Mouse (Mus musculus) MEL (cell line): ENCODE data around the gene Cdh13. TPM values are rescaled to one million over a fixed set of nuclear protein-coding genes. Genes with fewer than 3 reads are reported as not detected.

Experiments
- DNase-seq: peaks from one replicate; pipeline ENCODE4 v3.0.0; 2011; ENCODE audit warnings: low read depth, low spot score
- H3K27ac ChIP-seq: 2 replicates; pipeline ENCODE4 v1.5.1; 2012; ENCODE audit warnings: low read depth, mild to moderate bottlenecking, control low read depth, low read length, moderate library complexity; ENCODE audit not compliant: control insufficient read depth
- H3K27me3 ChIP-seq, 2 experiments: fragments of 150-350 bp in 1 of 2; sonication (generic) in 1 of 2; 2 replicates each; pipeline ENCODE4 v1.6.1; 2012; ENCODE audit warnings: low read length in 2 of 2, mild to moderate bottlenecking in 2 of 2, improper control_type of control experiment in 1 of 2, moderate library complexity in 1 of 2; ENCODE audit not compliant: insufficient read depth in 2 of 2, control insufficient read depth in 1 of 2
- H3K36me3 ChIP-seq, 2 experiments: 2 replicates each; pipeline ENCODE4 v1.6.1; 2012 to 2014; ENCODE audit warnings: low read length in 2 of 2, improper control_type of control experiment in 1 of 2, inconsistent platforms in 1 of 2, mild to moderate bottlenecking in 1 of 2; ENCODE audit not compliant: insufficient read depth in 2 of 2, control insufficient read depth in 1 of 2
- H3K4me1 ChIP-seq, 2 experiments: fragments of 150-350 bp in 1 of 2; sonication (generic) in 1 of 2; 2 replicates each; pipeline ENCODE4 v1.6.1; 2012; ENCODE audit warnings: low read length in 2 of 2, improper control_type of control experiment in 1 of 2, mild to moderate bottlenecking in 1 of 2; ENCODE audit not compliant: insufficient read depth in 2 of 2, control insufficient read depth in 1 of 2
- H3K4me3 ChIP-seq, 2 experiments: fragments of 150-350 bp in 1 of 2; sonication (generic) in 1 of 2; 2 replicates each; pipeline ENCODE4 v1.5.1; 2012; ENCODE audit warnings: low read depth in 2 of 2, low read length in 2 of 2, mild to moderate bottlenecking in 2 of 2, moderate library complexity in 2 of 2, control low read depth in 1 of 2, improper control_type of control experiment in 1 of 2; ENCODE audit not compliant: control insufficient read depth in 1 of 2, insufficient read depth in 1 of 2
- H3K79me2 ChIP-seq: 2 replicates; pipeline ENCODE4 v1.6.1; 2012; ENCODE audit warnings: mild to moderate bottlenecking, low read length, moderate library complexity; ENCODE audit not compliant: control insufficient read depth, poor library complexity, insufficient read depth
- H3K9ac ChIP-seq: 2 replicates; pipeline ENCODE4 v1.6.1; 2012; ENCODE audit warnings: low read depth, mild to moderate bottlenecking, control low read depth, low read length, moderate library complexity; ENCODE audit not compliant: control insufficient read depth, poor library complexity, severe bottlenecking
- H3K9me3 ChIP-seq: fragments of 150-350 bp; sonication (generic); replicated peaks from 2 replicates; pipeline ENCODE4 v1.6.1; 2012; ENCODE audit warnings: mild to moderate bottlenecking, low read length, improper control_type of control experiment, moderate library complexity; ENCODE audit not compliant: insufficient read depth
- BHLHE40 ChIP-seq: IDR thresholded peaks from 2 replicates; pipeline ENCODE4 v1.6.1; 2012; ENCODE audit warnings: low read depth, mild to moderate bottlenecking, inconsistent platforms, low read length, improper control_type of control experiment, borderline replicate concordance
- CHD1 ChIP-seq: IDR thresholded peaks from 2 replicates; pipeline ENCODE4 v1.6.1; 2012; ENCODE audit warnings: low read depth, mild to moderate bottlenecking, inconsistent platforms, low read length, improper control_type of control experiment
- CHD2 ChIP-seq: IDR thresholded peaks from 2 replicates; pipeline ENCODE4 v1.6.1; 2011; ENCODE audit warnings: low read length, improper control_type of control experiment
- CTCF ChIP-seq, 3 experiments: IDR thresholded peaks in 2 of 3; conservative IDR thresholded peaks in 1 of 3; 2 replicates each; pipeline ENCODE4 v1.5.1; 2011 to 2012; ENCODE audit warnings: low read length in 3 of 3, low read depth in 2 of 3, mild to moderate bottlenecking in 2 of 3, improper control_type of control experiment in 1 of 3, inconsistent platforms in 1 of 3, mixed read lengths in 1 of 3, moderate library complexity in 1 of 3; ENCODE audit not compliant: control insufficient read depth in 1 of 3, insufficient read depth in 1 of 3, poor library complexity in 1 of 3, severe bottlenecking in 1 of 3
- EP300 ChIP-seq, 2 experiments: IDR thresholded peaks; 2 replicates each; pipeline ENCODE4 v1.6.1; 2011; ENCODE audit warnings: improper control_type of control experiment in 2 of 2, low read length in 2 of 2, low read depth in 1 of 2, mild to moderate bottlenecking in 1 of 2
- GABPA ChIP-seq: IDR thresholded peaks from 2 replicates; pipeline ENCODE4 v1.6.1; 2012; ENCODE audit warnings: low read depth, mild to moderate bottlenecking, inconsistent platforms, low read length, improper control_type of control experiment, moderate library complexity
- GATA1 ChIP-seq: IDR thresholded peaks from 2 replicates; pipeline ENCODE4 v1.6.1; 2011; ENCODE audit warnings: low read depth, low read length, improper control_type of control experiment
- HCFC1 ChIP-seq: IDR thresholded peaks from 2 replicates; pipeline ENCODE4 v1.6.1; 2012; ENCODE audit warnings: low read depth, mild to moderate bottlenecking, inconsistent platforms, low read length, improper control_type of control experiment, moderate library complexity
- KAT2A ChIP-seq: conservative IDR thresholded peaks from 2 replicates; pipeline ENCODE4 v1.6.1; 2012; ENCODE audit warnings: low read depth, low read length, improper control_type of control experiment, inconsistent platforms
- MAFK ChIP-seq: IDR thresholded peaks from 2 replicates; pipeline ENCODE4 v1.6.1; 2011; ENCODE audit warnings: low read depth, mild to moderate bottlenecking, low read length, improper control_type of control experiment, borderline replicate concordance
- MEF2A ChIP-seq: IDR thresholded peaks from 2 replicates; pipeline ENCODE4 v1.6.1; 2014; ENCODE audit warnings: low read depth, mild to moderate bottlenecking, inconsistent platforms, low read length, improper control_type of control experiment; ENCODE audit not compliant: poor library complexity, insufficient replicate concordance, severe bottlenecking; ENCODE audit errors: extremely low read depth
- MYC ChIP-seq: IDR thresholded peaks from 2 replicates; pipeline ENCODE4 v1.6.1; 2011; ENCODE audit warnings: low read depth, mild to moderate bottlenecking, low read length, improper control_type of control experiment, moderate library complexity
- POLR2A ChIP-seq, 2 experiments: IDR thresholded peaks; 2 replicates each; pipeline ENCODE4 v1.6.1; 2011 to 2012; ENCODE audit warnings: low read length in 2 of 2, mild to moderate bottlenecking in 2 of 2, control low read depth in 1 of 2, improper control_type of control experiment in 1 of 2, low read depth in 1 of 2, moderate library complexity in 1 of 2; ENCODE audit not compliant: control insufficient read depth in 1 of 2, insufficient read depth in 1 of 2, poor library complexity in 1 of 2
- POLR2AphosphoS5 ChIP-seq: IDR thresholded peaks from 2 replicates; pipeline ENCODE4 v1.6.1; 2012; ENCODE audit warnings: low read depth, borderline replicate concordance, mild to moderate bottlenecking, inconsistent platforms, low read length, moderate library complexity, mixed read lengths
- TAL1 ChIP-seq: IDR thresholded peaks from 2 replicates; pipeline ENCODE4 v1.6.1; 2012; ENCODE audit warnings: mild to moderate bottlenecking, inconsistent platforms, low read length, moderate library complexity, mixed read lengths
- TBP ChIP-seq: IDR thresholded peaks from 2 replicates; pipeline ENCODE4 v1.8.0; 2011; ENCODE audit warnings: low read depth, low read length, improper control_type of control experiment
- TCF12 ChIP-seq: IDR thresholded peaks from 2 replicates; pipeline ENCODE4 v1.6.1; 2014; ENCODE audit warnings: low read depth, mild to moderate bottlenecking, inconsistent platforms, low read length, improper control_type of control experiment, moderate library complexity
- UBTF ChIP-seq: IDR thresholded peaks from 2 replicates; pipeline ENCODE4 v1.6.1; 2012; ENCODE audit warnings: low read depth, mild to moderate bottlenecking, inconsistent platforms, low read length, improper control_type of control experiment, moderate library complexity, borderline replicate concordance; ENCODE audit not compliant: insufficient read depth
- USF1 ChIP-seq: IDR thresholded peaks from 2 replicates; pipeline ENCODE4 v1.6.1; 2014; ENCODE audit warnings: low read depth, mild to moderate bottlenecking, inconsistent platforms, low read length, improper control_type of control experiment, moderate library complexity
- ZMIZ1 ChIP-seq: IDR thresholded peaks from 2 replicates; pipeline ENCODE4 v1.6.1; 2012; ENCODE audit warnings: low read depth, mild to moderate bottlenecking, inconsistent platforms, low read length, improper control_type of control experiment, moderate library complexity
- polyA plus RNA-seq, 2 experiments: library from polyadenylated mRNA; stranded (reverse) in 1 of 2; unstranded in 1 of 2; fragments of >175 nt in 1 of 2; fragments of >200 nt in 1 of 2; gene quantifications; 2 replicates each; pipeline versions ENCODE4 v1.2.1 to v1.2.4; 2012; ENCODE audit warnings: low replicate concordance in 2 of 2, low read depth in 1 of 2; ENCODE audit not compliant: insufficient read length in 2 of 2, insufficient read depth in 1 of 2, missing spikeins in 1 of 2
- total RNA-seq: library from RNA; depleted of rRNA; stranded (reverse); fragments of 300-350 nt; gene quantifications from 2 replicates; pipeline ENCODE4 v1.2.3, GENCODE M21; 2012

The Cdh13 gene
- total and polyA plus RNA-seq, 3 experiments: not detected

GRCm38 (mm10) chr8:118854656-118855055 lies 571.1 kb downstream of the Cdh13 start:
- no peak overlapping the region for H3K27ac ChIP-seq
- H3K4me3 ChIP-seq: no peak overlapping the region
- no peaks in the 10 kb centered on the region for H3K36me3 ChIP-seq
- H3K9ac ChIP-seq: no peak overlapping the region
- H3K4me1 ChIP-seq: no peaks in the 10 kb centered on the region
- TF ChIP-seq CHD2 (no peak), TAL1 (no peak), MEF2A (no peak), GABPA (no peak), ZMIZ1 (no peak), HCFC1 (no peak)
- no peaks in the 10 kb centered on the region for H3K9me3 ChIP-seq
- no peaks in the 10 kb centered on the region for H3K27me3 ChIP-seq
- DNase-seq: no peak
- no peaks in the 10 kb centered on the region for H3K79me2 ChIP-seq

GRCm38 (mm10) chr8:118866332-118866731 lies 582.8 kb downstream of the Cdh13 start:
- Histone ChIP-seq H3K27me3 (no peaks in the 10 kb centered on the region), H3K27ac (no peak overlapping the region), H3K9ac (no peak overlapping the region), H3K36me3 (no peaks in the 10 kb centered on the region), H3K79me2 (no peaks in the 10 kb centered on the region), H3K4me1 (no peaks in the 10 kb centered on the region), H3K4me3 (no peak overlapping the region), H3K9me3 (no peaks in the 10 kb centered on the region)
- TF ChIP-seq TCF12 (no peak), BHLHE40 (no peak), POLR2AphosphoS5 (no peak), MYC (no peak), ZMIZ1 (no peak), HCFC1 (no peak), GATA1 (no peak), CTCF (IDR thresholded peaks at IDR 0.05 in 2 of 3, conservative IDR thresholded peaks at IDR 0.05 in 1 of 3; ENCODE audit: control insufficient read depth in 1 of 3, insufficient read depth in 1 of 3, low read depth in 2 of 3, low read length in 3 of 3, poor library complexity in 1 of 3, severe bottlenecking in 1 of 3) (no peak), POLR2A (IDR thresholded peaks at IDR 0.05; ENCODE audit: control insufficient read depth in 1 of 2, insufficient read depth in 1 of 2, low read depth in 1 of 2, low read length in 2 of 2, poor library complexity in 1 of 2) (no peak), TBP (no peak), EP300 (IDR thresholded peaks at IDR 0.05; ENCODE audit: low read depth in 1 of 2, low read length in 2 of 2) (no peak), MAFK (no peak), KAT2A (no peak), UBTF (no peak), CHD1 (no peak), USF1 (no peak), GABPA (no peak)
- DNase-seq: no peak
